Mouse (Mus musculus) G1E (cell line): ENCODE results near the gene Myh7b.

Experiments used
- CTCF ChIP-seq: IDR thresholded peaks from 2 replicates; pipeline ENCODE4 v1.5.1; 2012; ENCODE audit warnings: low read depth, low read length, inconsistent platforms, mixed read lengths
- GATA1 ChIP-seq: IDR thresholded peaks from 2 replicates; pipeline ENCODE4 v1.6.1; 2012; ENCODE audit warnings: borderline replicate concordance, low read length, inconsistent platforms, mixed read lengths

- TF ChIP-seq CTCF: no peak
- no peak for TF ChIP-seq GATA1
Measured at GRCm38 (mm10) chr2:155636881-155637280, 25.9 kb downstream of the Myh7b start.
